Mouse (Mus musculus): ENCODE measurements around the gene Rpl6. TPM values are rescaled to one million over a fixed set of nuclear protein-coding genes. Genes with fewer than 3 reads are reported as not detected.

Rpl6 gene
- polyA plus RNA-seq, 1 experiment from 2014 or later, result 315 TPM

- no peaks in the 10 kb centered on the region for H3K27me3 ChIP-seq (ENCODE audit: insufficient read depth, low read length)
- 66% methylated on average over 9 of the region's 9 CpGs for WGBS (ENCODE audit: insufficient replicate concordance)
- no peak for DNase-seq
- no peak for TF ChIP-seq CTCF (IDR thresholded peaks at IDR 0.05; ENCODE audit: low read depth)
- TF ChIP-seq EP300 (IDR thresholded peaks at IDR 0.05; ENCODE audit: low read depth), result no peak
- peaks cover 29% of the 10 kb centered on the region for H3K4me1 ChIP-seq (ENCODE audit: insufficient read depth)
- no peak for ATAC-seq
- peak overlapping the region; percentile 55; the same call in 1 of the 2 replicates for H3K27ac ChIP-seq (ENCODE audit: low read depth)
- peak overlapping the region; percentile 56 for H3K4me2 ChIP-seq (ENCODE audit: low read depth, low read length)
- H3K9me3 ChIP-seq (ENCODE audit: low read length), result no peaks in the 10 kb centered on the region
- H3K9ac ChIP-seq (replicated peaks), result no peak overlapping the region
- no peak overlapping the region for H3K4me3 ChIP-seq (ENCODE audit: low read depth, low read length)
- peaks cover 2% of the 10 kb centered on the region for H3K36me3 ChIP-seq (replicated peaks; ENCODE audit: insufficient read depth, low read length)
These were observed 26.5 kb downstream of the Rpl6 start for GRCm38 (mm10) chr5:121230811-121231210.

DNA sequence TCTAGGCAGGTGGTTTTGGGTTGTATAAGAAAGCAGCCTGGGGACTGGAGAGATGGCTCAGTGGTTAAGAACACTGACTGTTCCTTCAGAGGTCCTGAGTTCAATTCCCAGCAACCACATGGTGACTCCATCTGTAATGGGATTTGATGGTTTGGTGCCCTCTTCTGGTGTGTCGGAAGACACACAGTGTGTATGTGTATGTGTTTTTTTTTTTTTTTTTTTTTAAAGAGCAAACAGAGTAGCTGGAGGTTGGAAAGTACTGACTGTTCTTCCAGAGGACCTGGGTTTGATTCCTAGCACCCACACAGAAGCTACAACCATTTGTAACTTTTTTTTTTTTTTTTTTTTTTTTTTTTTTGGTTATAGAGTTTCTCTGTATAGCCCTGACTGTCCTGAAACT lies 28.5 kb downstream of the Rpl6 start:
- no peak overlapping the region for H3K27ac ChIP-seq (ENCODE audit: low read depth)
- no peaks in the 10 kb centered on the region for H3K27me3 ChIP-seq (ENCODE audit: insufficient read depth, low read length)
- no peak overlapping the region for H3K4me3 ChIP-seq (ENCODE audit: low read depth, low read length)
- no peak overlapping the region for H3K4me2 ChIP-seq (ENCODE audit: low read depth, low read length)
- 90% methylated on average over 1 of the region's 1 CpGs for WGBS (ENCODE audit: insufficient replicate concordance)
- TF ChIP-seq CTCF (IDR thresholded peaks at IDR 0.05; ENCODE audit: low read depth), result peak; percentile 35
- TF ChIP-seq EP300 (IDR thresholded peaks at IDR 0.05; ENCODE audit: low read depth), result no peak
- no peaks in the 10 kb centered on the region for H3K9me3 ChIP-seq (ENCODE audit: low read length)
- H3K9ac ChIP-seq (replicated peaks), result no peak overlapping the region
- peaks cover 2% of the 10 kb centered on the region for H3K36me3 ChIP-seq (replicated peaks; ENCODE audit: insufficient read depth, low read length)
- ATAC-seq, result no peak
- H3K4me1 ChIP-seq (ENCODE audit: insufficient read depth), result peaks cover 20% of the 10 kb centered on the region
- DNase-seq, result no peak

- Histone ChIP-seq H3K27me3 (ENCODE audit: insufficient read depth, low read length) (no peaks in the 10 kb centered on the region), H3K9ac (replicated peaks) (peak overlapping the region; percentile 32; the same call in 1 of the 2 replicates), H3K4me2 (ENCODE audit: low read depth, low read length) (peak overlapping the region; percentile 31), H3K4me3 (ENCODE audit: low read depth, low read length) (no peak overlapping the region), H3K9me3 (ENCODE audit: low read length) (no peaks in the 10 kb centered on the region), H3K27ac (ENCODE audit: low read depth) (peak overlapping the region; percentile 77), H3K4me1 (ENCODE audit: insufficient read depth) (peaks cover 26% of the 10 kb centered on the region), H3K36me3 (replicated peaks; ENCODE audit: insufficient read depth, low read length) (peaks cover 2% of the 10 kb centered on the region)
- ATAC-seq (no peak), DNase-seq (no peak)
- WGBS (ENCODE audit: insufficient replicate concordance), result 40% methylated on average over 2 of the region's 2 CpGs
- peak; percentile 85 for TF ChIP-seq EP300 (IDR thresholded peaks at IDR 0.05; ENCODE audit: low read depth)
- no peak for TF ChIP-seq CTCF (IDR thresholded peaks at IDR 0.05; ENCODE audit: low read depth)
These were observed 29.4 kb downstream of the Rpl6 start for GRCm38 (mm10) chr5:121233726-121234125.

DNA sequence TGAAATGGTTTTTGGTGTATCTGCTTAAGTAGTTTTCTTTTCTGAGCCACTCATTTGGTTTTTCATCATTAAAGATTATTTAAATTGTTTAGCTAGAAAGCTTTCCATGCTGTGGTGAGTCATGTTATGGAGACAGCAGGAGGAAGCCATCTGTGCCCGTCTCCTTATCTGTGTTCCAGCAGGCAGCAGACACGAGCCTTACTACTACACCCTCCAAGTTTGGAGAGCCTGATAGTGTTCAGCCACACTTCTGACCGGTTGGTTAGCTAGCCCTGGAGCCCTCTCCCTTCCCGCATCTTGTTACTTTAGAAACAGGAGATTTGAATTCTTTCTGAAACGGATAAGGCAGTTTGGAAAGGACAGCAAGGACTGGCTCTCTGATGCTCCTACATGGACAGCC lies 31.9 kb downstream of the Rpl6 start:
- TF ChIP-seq EP300 (IDR thresholded peaks at IDR 0.05; ENCODE audit: low read depth) (peak; percentile 99), CTCF (IDR thresholded peaks at IDR 0.05; ENCODE audit: low read depth) (no peak)
- Histone ChIP-seq H3K4me1 (ENCODE audit: insufficient read depth) (peaks cover 28% of the 10 kb centered on the region), H3K4me3 (ENCODE audit: low read depth, low read length) (0 out of 2 replicates have a peak overlapping the region, but pooled peaks have one; percentile 4), H3K4me2 (ENCODE audit: low read depth, low read length) (peak overlapping the region; percentile 50), H3K9me3 (ENCODE audit: low read length) (no peaks in the 10 kb centered on the region), H3K27me3 (ENCODE audit: insufficient read depth, low read length) (no peaks in the 10 kb centered on the region), H3K27ac (ENCODE audit: low read depth) (peak overlapping the region; percentile 96), H3K36me3 (replicated peaks; ENCODE audit: insufficient read depth, low read length) (peaks cover 2% of the 10 kb centered on the region), H3K9ac (replicated peaks) (peak overlapping the region; percentile 53)
- ATAC-seq (peak; percentile 99), DNase-seq (peak; percentile 68)
- 41% methylated on average over 5 of the region's 5 CpGs for WGBS (ENCODE audit: insufficient replicate concordance)

DNA sequence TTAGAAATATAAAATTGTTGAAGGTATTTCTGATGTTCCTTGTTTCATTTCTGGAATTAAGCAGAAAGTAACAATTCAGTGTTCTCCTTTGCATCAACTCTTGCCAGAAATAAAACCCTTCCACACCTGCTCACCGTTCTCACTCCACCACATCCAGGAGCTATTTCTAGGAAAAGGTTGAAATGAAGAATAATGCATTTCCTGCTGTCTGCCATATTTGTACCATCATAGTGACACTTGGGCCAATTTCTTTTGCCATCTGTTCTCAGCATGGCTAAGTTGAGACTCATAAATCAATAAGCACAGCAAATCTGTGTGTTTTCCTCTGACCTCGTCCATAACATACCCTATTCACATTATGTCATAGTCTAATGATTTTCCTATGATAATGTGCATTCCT lies 33.9 kb downstream of the Rpl6 start:
- Histone ChIP-seq H3K27me3 (ENCODE audit: insufficient read depth, low read length) (no peaks in the 10 kb centered on the region), H3K27ac (ENCODE audit: low read depth) (no peak overlapping the region; the same call in 1 of the 2 replicates), H3K9ac (replicated peaks) (no peak overlapping the region), H3K36me3 (replicated peaks; ENCODE audit: insufficient read depth, low read length) (no peaks in the 10 kb centered on the region; the same call in none of the 2 replicates), H3K4me3 (ENCODE audit: low read depth, low read length) (no peak overlapping the region), H3K4me2 (ENCODE audit: low read depth, low read length) (0 out of 2 replicates have a peak overlapping the region, but pooled peaks have one; percentile 11), H3K9me3 (ENCODE audit: low read length) (no peaks in the 10 kb centered on the region), H3K4me1 (ENCODE audit: insufficient read depth) (peaks cover 45% of the 10 kb centered on the region)
- TF ChIP-seq EP300 (IDR thresholded peaks at IDR 0.05; ENCODE audit: low read depth), result no peak
- TF ChIP-seq CTCF (IDR thresholded peaks at IDR 0.05; ENCODE audit: low read depth), result no peak
- no peak for DNase-seq
- WGBS (ENCODE audit: insufficient replicate concordance), result 68% methylated on average over 2 of the region's 2 CpGs
- no peak for ATAC-seq

GRCm38 (mm10) chr5:121239846-121240245 lies 35.6 kb downstream of the Rpl6 start:
- Histone ChIP-seq H3K4me3 (ENCODE audit: low read depth, low read length) (no peak overlapping the region), H3K4me1 (ENCODE audit: insufficient read depth) (peaks cover 60% of the 10 kb centered on the region), H3K27ac (ENCODE audit: low read depth) (peak overlapping the region; percentile 25)

More at GRCm38 (mm10) chr5:121239846-121240245, 35.6 kb downstream of the Rpl6 start:
- ATAC-seq (no peak), DNase-seq (no peak)
- TF ChIP-seq EP300 (IDR thresholded peaks at IDR 0.05; ENCODE audit: low read depth) (no peak), CTCF (IDR thresholded peaks at IDR 0.05; ENCODE audit: low read depth) (no peak)
- Histone ChIP-seq H3K9me3 (ENCODE audit: low read length) (no peaks in the 10 kb centered on the region), H3K36me3 (replicated peaks; ENCODE audit: insufficient read depth, low read length) (peaks cover 5% of the 10 kb centered on the region; the same call in 1 of the 2 replicates), H3K9ac (replicated peaks) (peak overlapping the region; percentile 13; the same call in 1 of the 2 replicates), H3K4me2 (ENCODE audit: low read depth, low read length) (peak overlapping the region; percentile 27; the same call in 1 of the 2 replicates), H3K27me3 (ENCODE audit: insufficient read depth, low read length) (no peaks in the 10 kb centered on the region)
- 70% methylated on average over 5 of the region's 5 CpGs for WGBS (ENCODE audit: insufficient replicate concordance)
